Mouse (Mus musculus) liver, adult 2 months (tissue): ENCODE results near the gene Nup107.

Experiments
- CTCF ChIP-seq: fragments of 200-500 bp; IDR thresholded peaks from 2 replicates; pipeline ENCODE4 v1.5.1; 2011; ENCODE audit warnings: low read depth, low read length, control low read depth
- POLR2A ChIP-seq: fragments of 200-500 bp; IDR thresholded peaks from 2 replicates; pipeline ENCODE4 v1.6.1; 2011; ENCODE audit warnings: low read length, control low read depth; ENCODE audit not compliant: insufficient read depth; ENCODE audit errors: extremely low read depth

GRCm38 (mm10) chr10:117756784-117757183 lies 35.7 kb downstream of the Nup107 start:
- TF ChIP-seq CTCF (no peak), POLR2A (no peak)
